Mouse (Mus musculus): ENCODE data around the gene Mllt1.

Gene Mllt1

GRCm38 (mm10) chr17:56876981-56877380, 58.2 kb downstream of the Mllt1 start:
- no peak for DNase-seq

- no peak for DNase-seq
Measured at GRCm38 (mm10) chr17:56876465-56876864, 58.8 kb downstream of the Mllt1 start.

- no peak for DNase-seq
Measured at GRCm38 (mm10) chr17:56874936-56875651, 60.1 kb downstream of the Mllt1 start, which contains the start of gene 1700061G19Rik. Gene 1700061G19Rik (plus strand): TSS chr17:56875477.

GRCm38 (mm10) chr17:56874237-56874636, 61.0 kb downstream of the Mllt1 start, which contains the start of gene Acsbg2:
Gene Acsbg2 (minus strand): TSS chr17:56874447.
- no peak for DNase-seq

GRCm38 (mm10) chr17:56872512-56872911, 62.7 kb downstream of the Mllt1 start:
- DNase-seq, result no peak

GRCm38 (mm10) chr17:56871767-56872166, 63.4 kb downstream of the Mllt1 start:
- no peak for DNase-seq

- no peak for DNase-seq
Measured at GRCm38 (mm10) chr17:56870287-56870953, 64.8 kb downstream of the Mllt1 start.

GRCm38 (mm10) chr17:56869481-56869977, 65.7 kb downstream of the Mllt1 start:
- no peak for DNase-seq

- DNase-seq, result no peak
Measured at GRCm38 (mm10) chr17:56866071-56866470, 69.1 kb downstream of the Mllt1 start.

- DNase-seq, result no peak
Measured at GRCm38 (mm10) chr17:56861197-56861596, 74.0 kb downstream of the Mllt1 start.

- DNase-seq, result no peak
Measured at GRCm38 (mm10) chr17:56858922-56859321, 76.3 kb downstream of the Mllt1 start.

GRCm38 (mm10) chr17:56858216-56858615, 77.0 kb downstream of the Mllt1 start:
- DNase-seq, result peak; percentile 73

- no peak for DNase-seq
Measured at GRCm38 (mm10) chr17:56855421-56855820, 79.8 kb downstream of the Mllt1 start.

- DNase-seq, result no peak
Measured at GRCm38 (mm10) chr17:56851167-56851566, 84.0 kb downstream of the Mllt1 start.

GRCm38 (mm10) chr17:56849710-56850109, 85.5 kb downstream of the Mllt1 start:
- no peak for DNase-seq

GRCm38 (mm10) chr17:56848785-56849184, 86.4 kb downstream of the Mllt1 start:
- no peak for DNase-seq

- no peak for DNase-seq
Measured at GRCm38 (mm10) chr17:56843678-56844077, 91.5 kb downstream of the Mllt1 start.

All from cerebellum, postnatal 10 days (tissue).